Mouse (Mus musculus) megakaryocyte, embryonic 14.5 days (primary cell): ENCODE results near the gene Pdxk.

Experiments used
- FLI1 ChIP-seq: IDR thresholded peaks from 2 replicates; pipeline ENCODE4 v1.6.1; 2012; ENCODE audit warnings: low read length, inconsistent platforms, mixed read lengths
- GATA1 ChIP-seq: IDR thresholded peaks from 3 replicates; pipeline ENCODE4 v1.6.1; 2012; ENCODE audit warnings: mixed read lengths, low read length, inconsistent platforms, borderline replicate concordance

GRCm38 (mm10) chr10:78439990-78440389, 24.8 kb downstream of the Pdxk start:
- TF ChIP-seq FLI1 (no peak), GATA1 (no peak)
